12 mouse cellular contexts compared by ENCODE assay signal in the genomic region with DNA sequence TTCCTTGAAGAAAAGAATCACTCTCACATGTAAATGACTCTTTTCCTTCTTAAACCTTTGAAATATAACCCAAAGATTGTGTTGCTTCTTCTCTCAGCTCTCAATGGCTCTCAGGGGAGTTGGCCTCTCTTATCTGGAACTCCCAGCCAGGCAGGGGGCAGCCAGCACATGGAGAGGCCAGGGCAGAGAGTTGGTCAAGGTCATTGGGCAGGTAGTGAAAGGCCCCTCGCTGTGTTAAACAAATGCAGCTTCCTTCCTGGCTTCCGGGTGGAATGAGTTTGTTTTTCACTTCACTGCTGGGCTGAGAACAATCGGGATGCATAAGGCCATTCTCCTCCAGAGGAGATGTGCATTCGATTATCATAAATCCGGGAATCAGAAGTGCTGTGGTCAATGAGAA.
A peak's percentile ranks its signal among the peaks of the same experiment; 100 is the strongest.
DNase-seq lines count a peak whose midpoint lies in the region; ATAC-seq and TF ChIP-seq lines count a peak whose summit lies in the region.
"Had no signal": no experiment of that assay in that cellular context is flagged by ENCODE, and none has a peak within 500 bp of the region (broad histone marks: within the 10 kb centered on the region; RNA-seq: fewer than 3 reads in every experiment).

No protein-coding gene starts in this region.

- peaks cover 5% of the 10 kb centered on the region; the same call in 1 of the 2 replicates for H3K4me1 ChIP-seq in liver, postnatal 0 days (ENCODE audit: insufficient read depth)
- H3K4me1 ChIP-seq in heart, embryonic 13.5 days, result peaks cover 19% of the 10 kb centered on the region
- H3K4me1 ChIP-seq in midbrain, embryonic 13.5 days (replicated peaks), result peaks cover 16% of the 10 kb centered on the region

- no peaks in the 10 kb centered on the region for H3K27me3 ChIP-seq in liver, postnatal 0 days (ENCODE audit: insufficient read depth, low read length)
- H3K27me3 ChIP-seq in heart, embryonic 13.5 days (replicated peaks), result no peaks in the 10 kb centered on the region
- H3K27me3 ChIP-seq in midbrain, embryonic 13.5 days, result no peaks in the 10 kb centered on the region

- peak; percentile 53 for DNase-seq in liver
- DNase-seq in liver, postnatal 0 days, result no peak
- DNase-seq in adrenal gland, postnatal 25 days, result peak; percentile 28
- DNase-seq in urinary bladder, postnatal 10 days (ENCODE audit: low spot score), result no peak
- DNase-seq in gastrocnemius, postnatal 36 days, result no peak
- DNase-seq: right cerebral cortex, adult 18-20 months; thymus, postnatal 4 days had no signal

- no peak for ATAC-seq in liver, postnatal 0 days
- ATAC-seq in heart, embryonic 13.5 days (ENCODE audit: extremely low read depth, insufficient number of reproducible peaks, low FRiP score, low TSS enrichment), result no peak
- no peak for ATAC-seq in midbrain, embryonic 13.5 days
- ATAC-seq in activated CD4-positive, CD25-positive, alpha-beta regulatory T cell, adult 4 months, result no peak

- TF ChIP-seq CTCF in liver, postnatal 0 days (IDR thresholded peaks at IDR 0.05; ENCODE audit: low read depth), result no peak

- no peak overlapping the region for H3K9ac ChIP-seq in liver, postnatal 0 days (replicated peaks)
- no peak overlapping the region for H3K9ac ChIP-seq in heart, embryonic 13.5 days
- no peak overlapping the region for H3K9ac ChIP-seq in midbrain, embryonic 13.5 days (replicated peaks)

- H3K4me2 ChIP-seq in liver, postnatal 0 days (ENCODE audit: low read depth, low read length), result no peak overlapping the region
- H3K4me2 ChIP-seq in heart, embryonic 13.5 days, result peak overlapping the region; percentile 25
- no peak overlapping the region for H3K4me2 ChIP-seq in midbrain, embryonic 13.5 days (replicated peaks)

- no peak overlapping the region for H3K4me3 ChIP-seq in liver, postnatal 0 days (ENCODE audit: low read depth, low read length)
- no peak overlapping the region for H3K4me3 ChIP-seq in heart, embryonic 13.5 days
- H3K4me3 ChIP-seq in midbrain, embryonic 13.5 days (replicated peaks), result no peak overlapping the region

- TF ChIP-seq EP300 in liver, postnatal 0 days (IDR thresholded peaks at IDR 0.05; ENCODE audit: low read depth), result no peak

- H3K9me3 ChIP-seq in liver, postnatal 0 days (ENCODE audit: low read length), result no peaks in the 10 kb centered on the region
- H3K9me3 ChIP-seq in heart, embryonic 13.5 days, result no peaks in the 10 kb centered on the region
- H3K9me3 ChIP-seq in midbrain, embryonic 13.5 days, result no peaks in the 10 kb centered on the region
- H3K9me3 ChIP-seq: G1E had no signal

- WGBS in liver, postnatal 0 days (ENCODE audit: insufficient replicate concordance), result 34% methylated on average over 5 of the region's 5 CpGs
- 11% methylated on average over 5 of the region's 5 CpGs for WGBS in heart, embryonic 13.5 days
- WGBS in midbrain, embryonic 13.5 days, result under 1% methylated on average over 5 of the region's 5 CpGs

- H3K36me3 ChIP-seq in liver, postnatal 0 days (replicated peaks; ENCODE audit: insufficient read depth, low read length), result no peaks in the 10 kb centered on the region
- no peaks in the 10 kb centered on the region for H3K36me3 ChIP-seq in heart, embryonic 13.5 days
- no peaks in the 10 kb centered on the region for H3K36me3 ChIP-seq in midbrain, embryonic 13.5 days
- H3K36me3 ChIP-seq: G1E had no signal

- no peak overlapping the region for H3K27ac ChIP-seq in liver, postnatal 0 days (ENCODE audit: low read depth)
- H3K27ac ChIP-seq in heart, embryonic 13.5 days (replicated peaks), result no peak overlapping the region
- H3K27ac ChIP-seq in midbrain, embryonic 13.5 days, result 0 out of 2 replicates have a peak overlapping the region, but pooled peaks have one; percentile 32
- H3K27ac ChIP-seq: macrophage had no signal

- intact Hi-C loops in gastrocnemius, postnatal 36 days (cut with DNase I), result no loop called here

Comparison
In these comparisons a context has a peak if more than half of its experiments do, and no peak if none do; other contexts are left out.
1. DNase-seq: peak in liver (single experiment) and adrenal gland, postnatal 25 days (single experiment); none in liver, postnatal 0 days (single experiment), urinary bladder, postnatal 10 days (single experiment) and gastrocnemius, postnatal 36 days (0 of 2).